Mouse (Mus musculus): Measurements from ENCODE around the gene Suv39h1. TPM values are rescaled to one million over a fixed set of nuclear protein-coding genes. Genes with fewer than 3 reads are reported as not detected.
"Not testable (repeated sequence)": the region's sequence is repeated elsewhere in the genome, so short reads cannot be mapped to it uniquely, and the experiment has no call there.

The Suv39h1 gene
- polyA plus RNA-seq, 1 experiment from 2014 or later, result 82.6 TPM

GRCm38 (mm10) chrX:8069166-8069565 is 5.4 kb downstream of the Suv39h1 start:
- 94% methylated on average over 1 of the region's 1 CpGs for WGBS

GRCm38 (mm10) chrX:8051044-8051781 is 23.3 kb downstream of the Suv39h1 start:
- H3K4me3 ChIP-seq (ENCODE audit: low read depth, low read length); DNase-seq (ENCODE audit: low spot score, missing footprints); H3K27ac ChIP-seq (ENCODE audit: low read depth, low read length); H3K4me2 ChIP-seq; H3K27me3 ChIP-seq (ENCODE audit: control insufficient read depth, insufficient read depth, low read length); H3K9ac ChIP-seq (ENCODE audit: low read length); H3K9me3 ChIP-seq (ENCODE audit: control insufficient read depth, low read length); ATAC-seq (ENCODE audit: low FRiP score); H3K36me3 ChIP-seq (ENCODE audit: control insufficient read depth, insufficient read depth, low read length); H3K4me1 ChIP-seq (ENCODE audit: control insufficient read depth, insufficient read depth, low read length): not testable (repeated sequence)
- 91% methylated on average over 8 of the region's 8 CpGs for WGBS

More at GRCm38 (mm10) chrX:8069166-8069565, 5.4 kb downstream of the Suv39h1 start:
- H3K27me3 ChIP-seq (ENCODE audit: control insufficient read depth, insufficient read depth, low read length), result no peaks in the 10 kb centered on the region
- H3K36me3 ChIP-seq (ENCODE audit: control insufficient read depth, insufficient read depth, low read length), result peaks cover 12% of the 10 kb centered on the region
- no peak overlapping the region for H3K9ac ChIP-seq (ENCODE audit: low read length)
- ATAC-seq (ENCODE audit: low FRiP score) (no peak), DNase-seq (ENCODE audit: low spot score, missing footprints) (no peak)
- H3K27ac ChIP-seq (ENCODE audit: low read depth, low read length), result no peak overlapping the region
- H3K4me1 ChIP-seq (ENCODE audit: control insufficient read depth, insufficient read depth, low read length), result peaks cover 3% of the 10 kb centered on the region
- no peak overlapping the region for H3K4me3 ChIP-seq (ENCODE audit: low read depth, low read length)
- H3K4me2 ChIP-seq, result no peak overlapping the region
- no peaks in the 10 kb centered on the region for H3K9me3 ChIP-seq (ENCODE audit: control insufficient read depth, low read length)

- Histone ChIP-seq H3K4me2 (no peak overlapping the region), H3K9me3 (ENCODE audit: control insufficient read depth, low read length) (no peaks in the 10 kb centered on the region), H3K36me3 (ENCODE audit: control insufficient read depth, insufficient read depth, low read length) (no peaks in the 10 kb centered on the region), H3K4me1 (ENCODE audit: control insufficient read depth, insufficient read depth, low read length) (no peaks in the 10 kb centered on the region), H3K27ac (ENCODE audit: low read depth, low read length) (no peak overlapping the region), H3K4me3 (ENCODE audit: low read depth, low read length) (no peak overlapping the region), H3K9ac (ENCODE audit: low read length) (no peak overlapping the region), H3K27me3 (ENCODE audit: control insufficient read depth, insufficient read depth, low read length) (no peaks in the 10 kb centered on the region)
- DNase-seq (ENCODE audit: low spot score, missing footprints), result no peak
- WGBS, result 75% methylated on average over 1 of the region's 1 CpGs
- no peak for ATAC-seq (ENCODE audit: low FRiP score)
Measured at GRCm38 (mm10) chrX:8033009-8033408, 41.6 kb downstream of the Suv39h1 start.

- ATAC-seq (ENCODE audit: low FRiP score) (no peak), DNase-seq (ENCODE audit: low spot score, missing footprints) (no peak)
- no peak overlapping the region for H3K4me2 ChIP-seq
- H3K9me3 ChIP-seq (ENCODE audit: control insufficient read depth, low read length), result no peaks in the 10 kb centered on the region
- H3K36me3 ChIP-seq (ENCODE audit: control insufficient read depth, insufficient read depth, low read length), result no peaks in the 10 kb centered on the region
- H3K9ac ChIP-seq (ENCODE audit: low read length), result no peak overlapping the region
- H3K27me3 ChIP-seq (ENCODE audit: control insufficient read depth, insufficient read depth, low read length), result no peaks in the 10 kb centered on the region
- WGBS, result 61% methylated on average over 4 of the region's 4 CpGs
- no peak overlapping the region for H3K4me3 ChIP-seq (ENCODE audit: low read depth, low read length)
- no peak overlapping the region for H3K27ac ChIP-seq (ENCODE audit: low read depth, low read length)
- H3K4me1 ChIP-seq (ENCODE audit: control insufficient read depth, insufficient read depth, low read length), result no peaks in the 10 kb centered on the region
Measured at GRCm38 (mm10) chrX:8026811-8027210, 47.7 kb downstream of the Suv39h1 start.

GRCm38 (mm10) chrX:8024795-8025194 is 49.8 kb downstream of the Suv39h1 start:
- no peak overlapping the region for H3K9ac ChIP-seq (ENCODE audit: low read length)
- DNase-seq (ENCODE audit: low spot score, missing footprints), result no peak
- 73% methylated on average over 2 of the region's 2 CpGs for WGBS
- H3K4me2 ChIP-seq, result no peak overlapping the region
- H3K27ac ChIP-seq (ENCODE audit: low read depth, low read length), result no peak overlapping the region
- H3K4me3 ChIP-seq (ENCODE audit: low read depth, low read length), result no peak overlapping the region
- ATAC-seq (ENCODE audit: low FRiP score), result no peak
- no peaks in the 10 kb centered on the region for H3K27me3 ChIP-seq (ENCODE audit: control insufficient read depth, insufficient read depth, low read length)
- no peaks in the 10 kb centered on the region for H3K4me1 ChIP-seq (ENCODE audit: control insufficient read depth, insufficient read depth, low read length)
- no peaks in the 10 kb centered on the region for H3K9me3 ChIP-seq (ENCODE audit: control insufficient read depth, low read length)
- H3K36me3 ChIP-seq (ENCODE audit: control insufficient read depth, insufficient read depth, low read length), result no peaks in the 10 kb centered on the region

- H3K4me2 ChIP-seq, result no peak overlapping the region
- 68% methylated on average over 2 of the region's 2 CpGs for WGBS
Measured at GRCm38 (mm10) chrX:8020111-8020778, 54.3 kb downstream of the Suv39h1 start.

GRCm38 (mm10) chrX:8018286-8018685 is 56.3 kb downstream of the Suv39h1 start, which contains the start of gene Glod5:
Gene Glod5 (minus strand): TSS chrX:8018492.
- no peak within 1 kb of the TSS for H3K27ac ChIP-seq (ENCODE audit: low read depth, low read length)
- no peak within 1 kb of the TSS for H3K4me2 ChIP-seq
- no peaks in the 10 kb centered on the region for H3K4me1 ChIP-seq (ENCODE audit: control insufficient read depth, insufficient read depth, low read length)
- no peak within 1 kb of the TSS for H3K4me3 ChIP-seq (ENCODE audit: low read depth, low read length)
- H3K9ac ChIP-seq (ENCODE audit: low read length), result no peak within 1 kb of the TSS
- H3K9me3 ChIP-seq (ENCODE audit: control insufficient read depth, low read length), result no peaks in the 10 kb centered on the region
- no peaks in the 10 kb centered on the region for H3K27me3 ChIP-seq (ENCODE audit: control insufficient read depth, insufficient read depth, low read length)
- ATAC-seq (ENCODE audit: low FRiP score) (no peak), DNase-seq (ENCODE audit: low spot score, missing footprints) (no peak)
- H3K36me3 ChIP-seq (ENCODE audit: control insufficient read depth, insufficient read depth, low read length), result no peaks in the 10 kb centered on the region
- whole genome bisulfite sequencing, result 79% methylated on average over 2 of the region's 2 CpGs

More at GRCm38 (mm10) chrX:8020111-8020778, 54.3 kb downstream of the Suv39h1 start:
- Histone ChIP-seq H3K27me3 (ENCODE audit: control insufficient read depth, insufficient read depth, low read length) (no peaks in the 10 kb centered on the region), H3K9me3 (ENCODE audit: control insufficient read depth, low read length) (no peaks in the 10 kb centered on the region), H3K36me3 (ENCODE audit: control insufficient read depth, insufficient read depth, low read length) (no peaks in the 10 kb centered on the region), H3K27ac (ENCODE audit: low read depth, low read length) (no peak overlapping the region), H3K4me1 (ENCODE audit: control insufficient read depth, insufficient read depth, low read length) (no peaks in the 10 kb centered on the region), H3K4me3 (ENCODE audit: low read depth, low read length) (no peak overlapping the region), H3K9ac (ENCODE audit: low read length) (no peak overlapping the region)
- DNase-seq (ENCODE audit: low spot score, missing footprints) (no peak), ATAC-seq (ENCODE audit: low FRiP score) (peak; percentile 48; the same call in 1 of the 2 replicates)

- no peak overlapping the region for H3K9ac ChIP-seq (ENCODE audit: low read length)
- DNase-seq (ENCODE audit: low spot score, missing footprints), result peak; percentile 89
- H3K9me3 ChIP-seq (ENCODE audit: control insufficient read depth, low read length), result no peaks in the 10 kb centered on the region
- H3K27me3 ChIP-seq (ENCODE audit: control insufficient read depth, insufficient read depth, low read length), result no peaks in the 10 kb centered on the region
- no peak for ATAC-seq (ENCODE audit: low FRiP score)
- no peaks in the 10 kb centered on the region for H3K36me3 ChIP-seq (ENCODE audit: control insufficient read depth, insufficient read depth, low read length)
- H3K27ac ChIP-seq (ENCODE audit: low read depth, low read length), result no peak overlapping the region
- no peak overlapping the region for H3K4me3 ChIP-seq (ENCODE audit: low read depth, low read length)
- no peaks in the 10 kb centered on the region for H3K4me1 ChIP-seq (ENCODE audit: control insufficient read depth, insufficient read depth, low read length)
- WGBS, result 13% methylated on average over 5 of the region's 5 CpGs
- H3K4me2 ChIP-seq, result no peak overlapping the region
Measured at GRCm38 (mm10) chrX:8017142-8017541, 57.4 kb downstream of the Suv39h1 start.

- not testable (repeated sequence) for ATAC-seq (ENCODE audit: low FRiP score); H3K4me2 ChIP-seq; DNase-seq (ENCODE audit: low spot score, missing footprints); H3K4me3 ChIP-seq (ENCODE audit: low read depth, low read length); H3K36me3 ChIP-seq (ENCODE audit: control insufficient read depth, insufficient read depth, low read length); H3K4me1 ChIP-seq (ENCODE audit: control insufficient read depth, insufficient read depth, low read length); H3K9ac ChIP-seq (ENCODE audit: low read length); H3K27ac ChIP-seq (ENCODE audit: low read depth, low read length); H3K27me3 ChIP-seq (ENCODE audit: control insufficient read depth, insufficient read depth, low read length); H3K9me3 ChIP-seq (ENCODE audit: control insufficient read depth, low read length)
- 23% methylated on average over 7 of the region's 7 CpGs for WGBS
Measured at GRCm38 (mm10) chrX:8015675-8016074, 58.9 kb downstream of the Suv39h1 start.

All from midbrain, embryonic 11.5 days (tissue).